Mouse (Mus musculus) cerebellum, adult 2 months (tissue): ENCODE measurements at regions not wholly inside any gene's neighbourhood (a gene's known extent, or its start where the extent isn't known, plus 50 kb on each side); places are given as distances from the start of the nearest gene placed in this dataset.

Source experiments
- CTCF ChIP-seq: fragments of 200-500 bp; IDR thresholded peaks from 2 replicates; pipeline ENCODE4 v1.5.1; 2011; ENCODE audit warnings: low read depth, mild to moderate bottlenecking, control low read depth, low read length, moderate library complexity, borderline replicate concordance; ENCODE audit not compliant: insufficient read depth
- POLR2A ChIP-seq: fragments of 200-500 bp; IDR thresholded peaks from 2 replicates; pipeline ENCODE4 v1.6.1; 2011; ENCODE audit warnings: low read length, control low read depth, borderline replicate concordance; ENCODE audit not compliant: insufficient read depth

- TF ChIP-seq POLR2A (no peak), CTCF (no peak)
Measured at GRCm38 (mm10) chr5:43039525-43039924, 193.4 kb upstream of the Cpeb2 start.
